Mouse (Mus musculus) heart, embryonic 11.5 days (tissue): ENCODE results near the gene Dera. TPM values are rescaled to one million over a fixed set of nuclear protein-coding genes. Genes with fewer than 3 reads are reported as not detected.

Experiments
- ATAC-seq: fragments of 200-750 bp; cut with Nextera tagmentation; replicated peaks from 2 replicates; pipeline ENCODE4 v1.8.0; 2017; ENCODE audit warnings: moderate library complexity; ENCODE audit not compliant: insufficient number of reproducible peaks, low FRiP score, low TSS enrichment
- H3K27ac ChIP-seq: fragments of 300-500 bp; sonication (generic); 2 replicates; pipeline ENCODE4 v1.5.1; 2014; ENCODE audit warnings: mild to moderate bottlenecking, low read depth, low read length
- H3K27me3 ChIP-seq: fragments of 300-500 bp; sonication (generic); 2 replicates; pipeline ENCODE4 v1.6.1; 2014; ENCODE audit warnings: mild to moderate bottlenecking, low read length, mixed read lengths; ENCODE audit not compliant: control insufficient read depth, insufficient read depth
- H3K36me3 ChIP-seq: fragments of 300-500 bp; sonication (generic); 2 replicates; pipeline ENCODE4 v1.6.1; 2014; ENCODE audit warnings: mild to moderate bottlenecking, low read length, moderate library complexity, mixed read lengths; ENCODE audit not compliant: control insufficient read depth, insufficient read depth
- H3K4me1 ChIP-seq: fragments of 300-500 bp; sonication (generic); 2 replicates; pipeline ENCODE4 v1.6.1; 2014; ENCODE audit warnings: low read length; ENCODE audit not compliant: control insufficient read depth, insufficient read depth
- H3K4me2 ChIP-seq: fragments of 300-500 bp; sonication (generic); 2 replicates; pipeline ENCODE4 v1.6.1; 2014; ENCODE audit warnings: mild to moderate bottlenecking, moderate library complexity
- H3K4me3 ChIP-seq: fragments of 300-500 bp; sonication (generic); 2 replicates; pipeline ENCODE4 v1.5.1; 2014; ENCODE audit warnings: low read depth, low read length
- H3K9ac ChIP-seq: fragments of 300-500 bp; sonication (generic); 2 replicates; pipeline ENCODE4 v1.6.1; 2014; ENCODE audit warnings: mild to moderate bottlenecking, low read depth, low read length, moderate library complexity
- H3K9me3 ChIP-seq: fragments of 300-500 bp; sonication (generic); replicated peaks from 2 replicates; pipeline ENCODE4 v1.6.1; 2016; ENCODE audit warnings: low read length; ENCODE audit not compliant: control insufficient read depth
- WGBS: fragments of 180-500 bp; shearing (Covaris S2); extraction: QIAGEN DNeasy Blood & Tissue Kit; methylation state at CpG from one replicate; pipeline ENCODE4 v1.1.7; 2014; ENCODE audit not compliant: insufficient replicate concordance; 5-methylcytosine and 5-hydroxymethylcytosine counted together
- polyA plus RNA-seq: library from polyadenylated mRNA; unstranded; fragments of >200 nt; fragmentation: Nextera tagmentation; extraction: Ambion mirVana; gene quantifications from 2 replicates; pipeline ENCODE4 v1.2.1, GENCODE M21; 2014

The Dera gene
- polyA plus RNA-seq, 1 experiment from 2014 or later: 62.5 TPM

DNA sequence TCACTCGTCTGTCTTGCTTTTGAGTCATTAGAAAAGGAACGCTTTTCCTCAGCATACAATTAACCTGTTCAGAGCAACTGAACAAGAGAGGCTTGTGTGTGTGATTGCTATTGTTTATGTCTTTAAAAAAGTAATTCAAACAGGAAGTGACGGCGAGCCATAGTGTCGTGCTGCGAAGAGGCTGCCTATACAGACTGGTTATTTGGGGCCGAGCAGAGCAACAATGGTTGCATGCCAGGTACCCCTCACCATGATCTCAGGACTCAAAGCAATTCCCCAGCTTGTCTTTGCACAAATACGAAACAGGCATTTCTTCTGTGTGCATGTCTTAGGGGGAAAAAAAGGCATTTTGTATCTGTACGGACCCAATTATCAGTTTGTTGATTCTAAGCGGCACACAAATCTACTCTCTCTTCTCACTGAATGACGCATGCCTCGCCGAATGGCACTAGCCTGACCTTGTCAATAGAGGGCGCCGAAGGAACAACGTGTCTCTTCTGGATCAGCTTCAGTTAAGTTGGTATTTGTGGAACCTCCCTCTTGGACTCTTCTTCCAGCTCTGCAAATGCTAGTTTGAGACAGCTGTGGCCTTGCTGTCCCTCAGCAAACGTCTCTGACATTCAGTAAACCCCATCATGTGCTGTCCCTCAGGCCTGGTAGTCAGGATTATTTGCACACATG lies 117.8 kb downstream of the Dera start:
- Histone ChIP-seq H3K4me3 (no peak overlapping the region), H3K27me3 (no peaks in the 10 kb centered on the region), H3K36me3 (no peaks in the 10 kb centered on the region), H3K9me3 (no peaks in the 10 kb centered on the region), H3K9ac (no peak overlapping the region), H3K27ac (no peak overlapping the region), H3K4me1 (no peaks in the 10 kb centered on the region), H3K4me2 (peak overlapping the region; percentile 49)
- WGBS: 30% methylated on average over 17 of the region's 17 CpGs
- 0 out of 2 replicates have a peak, but pooled peaks have one; percentile 42 for ATAC-seq

DNA sequence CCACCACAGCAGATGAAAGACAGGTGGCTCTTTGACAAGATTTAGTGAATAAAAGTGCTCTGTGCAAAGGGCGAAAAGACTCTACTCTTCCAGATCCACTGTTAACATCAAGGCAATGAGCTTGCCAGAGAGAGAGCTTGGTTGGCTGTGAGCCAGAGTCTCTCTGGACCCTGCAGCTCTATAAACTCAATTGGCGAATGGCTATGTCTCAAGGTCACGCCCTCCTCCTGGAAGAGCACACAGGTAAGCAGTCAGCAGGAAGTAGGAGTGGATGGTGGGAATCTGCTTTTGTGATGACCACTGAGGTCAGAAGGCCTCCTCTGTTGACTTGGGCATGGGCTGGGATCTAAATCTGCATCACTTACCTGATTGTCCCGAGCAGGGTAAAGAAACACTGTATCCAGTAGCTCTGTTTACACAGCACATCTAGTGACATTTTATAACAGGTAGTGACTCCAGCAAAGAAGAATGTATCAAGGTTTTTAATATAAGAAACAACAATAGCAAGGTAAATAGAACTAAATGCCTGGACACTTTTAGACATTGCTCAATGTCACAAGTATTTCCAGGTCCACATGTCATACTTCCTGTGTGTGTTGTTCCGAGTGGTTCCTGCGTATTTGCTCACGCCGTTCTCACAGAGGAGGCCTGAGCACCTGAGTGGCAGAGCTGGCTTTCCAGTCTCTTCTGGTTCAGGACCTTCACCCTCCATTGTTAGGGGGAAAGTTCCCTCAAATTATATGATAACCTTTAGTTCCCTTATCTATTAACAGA lies 120.3 kb downstream of the Dera start:
- H3K27ac ChIP-seq: no peak overlapping the region
- H3K4me3 ChIP-seq: no peak overlapping the region
- no peaks in the 10 kb centered on the region for H3K27me3 ChIP-seq
- no peak overlapping the region for H3K4me2 ChIP-seq
- 80% methylated on average over 8 of the region's 8 CpGs for WGBS
- H3K4me1 ChIP-seq: no peaks in the 10 kb centered on the region
- ATAC-seq: no peak
- H3K9ac ChIP-seq: no peak overlapping the region
- H3K9me3 ChIP-seq: no peaks in the 10 kb centered on the region
- H3K36me3 ChIP-seq: no peaks in the 10 kb centered on the region

DNA sequence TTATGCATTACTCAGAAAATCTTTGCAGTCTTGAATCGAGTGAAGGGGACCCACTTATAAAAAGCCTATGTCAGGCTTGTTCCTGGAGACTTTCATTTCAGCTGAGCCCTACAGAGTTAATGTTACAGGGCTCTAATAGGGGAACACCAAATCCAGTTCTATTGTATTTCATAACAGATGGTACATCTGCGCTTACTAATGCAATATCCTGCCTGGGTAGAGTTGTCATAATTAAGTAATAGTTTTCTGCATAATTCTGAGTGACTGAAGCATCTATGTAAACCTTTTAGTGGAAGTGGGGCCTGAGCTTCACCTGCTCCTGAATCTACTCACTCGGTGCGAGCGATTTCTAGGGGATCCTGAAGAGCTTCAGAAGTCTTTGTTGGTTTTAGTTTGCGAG lies 131.3 kb downstream of the Dera start:
- H3K9ac ChIP-seq: no peak overlapping the region

DNA sequence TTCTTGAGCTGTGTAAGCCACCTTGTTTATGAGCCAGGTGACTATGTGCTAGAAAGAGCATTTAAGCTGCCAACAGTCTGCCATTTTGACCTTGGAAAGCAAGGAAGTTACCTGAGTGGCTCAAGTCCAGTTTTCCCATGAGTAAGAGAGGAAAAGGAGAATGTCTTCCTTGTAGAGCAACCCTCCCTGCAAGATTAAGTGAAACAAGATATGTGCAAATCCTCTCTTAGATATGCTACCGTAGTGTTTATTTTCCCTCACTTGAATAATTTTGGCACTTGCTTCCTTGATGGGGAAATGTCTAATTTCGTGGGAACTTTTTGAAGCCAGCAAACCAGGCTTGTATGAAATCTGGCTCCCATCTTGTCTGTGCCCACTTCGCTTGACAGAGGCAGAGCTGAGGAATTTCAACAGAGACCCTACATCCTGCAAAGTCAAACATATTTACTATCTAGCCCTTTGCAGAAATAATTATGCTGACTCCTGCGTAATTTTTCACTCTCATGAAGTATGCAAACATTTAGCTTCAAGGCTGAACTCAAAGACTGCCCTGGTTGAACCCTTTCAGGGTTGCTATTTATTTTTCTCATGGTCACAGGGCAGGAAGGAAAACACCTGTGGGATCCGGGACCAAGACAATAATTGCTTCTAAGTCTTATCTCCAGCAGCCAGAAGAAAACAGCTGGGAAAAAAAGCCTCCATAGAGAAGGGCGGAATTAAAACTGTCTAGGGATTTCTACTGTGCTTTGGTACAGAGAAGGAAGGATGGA lies 132.0 kb downstream of the Dera start:
- 60% methylated on average over 6 of the region's 6 CpGs for WGBS

More for the DNA sequence above, 131.3 kb downstream of the Dera start:
- no peak for ATAC-seq
- no peaks in the 10 kb centered on the region for H3K4me1 ChIP-seq
- WGBS: 83% methylated on average over 6 of the region's 6 CpGs
- H3K4me3 ChIP-seq: no peak overlapping the region
- no peaks in the 10 kb centered on the region for H3K27me3 ChIP-seq
- H3K4me2 ChIP-seq: no peak overlapping the region
- no peaks in the 10 kb centered on the region for H3K36me3 ChIP-seq
- H3K27ac ChIP-seq: no peak overlapping the region
- no peaks in the 10 kb centered on the region for H3K9me3 ChIP-seq

DNA sequence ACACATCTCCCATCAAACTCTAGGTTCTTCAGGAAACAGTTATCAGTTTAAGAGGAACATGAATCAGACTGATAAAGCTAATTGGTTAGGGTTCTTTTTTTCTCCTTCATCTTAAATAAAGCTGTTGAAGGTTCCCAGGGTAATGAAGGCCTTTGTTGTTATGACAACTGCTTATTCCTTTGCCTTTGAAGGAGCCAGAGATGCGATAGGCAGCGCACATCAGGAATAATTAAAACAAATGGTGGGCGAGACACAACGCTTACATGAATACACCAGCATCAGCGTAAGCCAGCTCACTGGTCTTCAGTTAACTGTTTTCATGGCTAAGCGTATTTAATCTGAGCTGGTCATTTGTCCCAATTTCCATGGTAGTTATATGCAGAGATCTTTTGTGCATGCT lies 132.9 kb downstream of the Dera start:
- H3K27me3 ChIP-seq: no peaks in the 10 kb centered on the region
- no peak for ATAC-seq
- 86% methylated on average over 6 of the region's 6 CpGs for WGBS

More for the DNA sequence above, 132.0 kb downstream of the Dera start:
- no peak overlapping the region for H3K4me3 ChIP-seq
- no peak overlapping the region for H3K4me2 ChIP-seq
- no peaks in the 10 kb centered on the region for H3K4me1 ChIP-seq
- ATAC-seq: no peak
- H3K9me3 ChIP-seq: no peaks in the 10 kb centered on the region
- H3K9ac ChIP-seq: no peak overlapping the region
- no peaks in the 10 kb centered on the region for H3K27me3 ChIP-seq
- no peak overlapping the region for H3K27ac ChIP-seq
- no peaks in the 10 kb centered on the region for H3K36me3 ChIP-seq

DNA sequence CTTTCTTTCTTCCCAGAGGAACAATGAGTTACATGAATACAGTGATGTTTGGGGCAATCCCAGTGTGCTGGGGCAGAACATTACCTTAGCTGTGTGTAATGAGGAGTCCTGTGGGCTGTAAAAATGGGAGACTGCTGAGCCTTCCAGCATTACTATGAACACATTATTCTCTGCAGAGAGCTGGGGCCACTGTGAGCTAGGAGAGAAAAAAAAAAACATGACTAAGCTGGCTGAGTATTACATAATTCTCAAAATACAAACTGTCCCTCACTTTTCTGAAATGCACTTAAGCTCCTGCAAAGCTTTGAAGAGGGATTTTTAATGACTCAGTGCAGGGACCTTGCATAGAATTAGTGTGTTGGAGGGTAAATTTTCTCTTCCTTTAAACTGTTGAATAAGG lies 143.3 kb downstream of the Dera start:
- Histone ChIP-seq H3K27me3 (no peaks in the 10 kb centered on the region), H3K4me2 (no peak overlapping the region), H3K9ac (no peak overlapping the region), H3K4me1 (no peaks in the 10 kb centered on the region), H3K9me3 (no peaks in the 10 kb centered on the region), H3K27ac (no peak overlapping the region), H3K4me3 (no peak overlapping the region), H3K36me3 (no peaks in the 10 kb centered on the region)
- no peak for ATAC-seq

More for the DNA sequence above, 132.9 kb downstream of the Dera start:
- no peak overlapping the region for H3K27ac ChIP-seq
- no peak overlapping the region for H3K9ac ChIP-seq
- H3K4me2 ChIP-seq: no peak overlapping the region
- H3K36me3 ChIP-seq: no peaks in the 10 kb centered on the region
- H3K9me3 ChIP-seq: no peaks in the 10 kb centered on the region
- no peaks in the 10 kb centered on the region for H3K4me1 ChIP-seq
- H3K4me3 ChIP-seq: no peak overlapping the region

DNA sequence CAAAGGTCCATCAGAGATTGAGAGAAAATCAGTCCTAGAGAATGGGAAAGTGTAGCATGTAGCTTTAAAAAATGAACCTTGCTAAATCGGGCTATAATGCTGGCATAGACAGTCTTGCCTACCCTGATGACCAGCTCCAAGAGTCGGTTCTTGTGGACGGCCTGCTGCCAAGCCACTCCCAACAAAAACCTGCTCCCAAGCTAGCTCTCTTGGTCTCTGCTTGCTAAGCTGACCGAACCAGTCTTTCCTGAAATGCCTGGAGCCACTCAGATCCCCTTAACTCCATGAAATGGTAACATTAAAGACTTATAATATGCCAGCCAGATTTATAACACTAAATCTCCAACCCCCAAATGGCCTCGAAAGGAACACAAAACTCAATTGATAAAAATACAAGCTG lies 146.9 kb downstream of the Dera start:
- Histone ChIP-seq H3K4me1 (no peaks in the 10 kb centered on the region), H3K4me3 (no peak overlapping the region), H3K9me3 (no peaks in the 10 kb centered on the region), H3K36me3 (no peaks in the 10 kb centered on the region), H3K4me2 (no peak overlapping the region), H3K9ac (no peak overlapping the region), H3K27ac (no peak overlapping the region), H3K27me3 (no peaks in the 10 kb centered on the region)
- WGBS: 78% methylated on average over 5 of the region's 5 CpGs
- ATAC-seq: no peak
